Mouse (Mus musculus): ENCODE measurements at regions not wholly inside any gene's neighbourhood (a gene's known extent, or its start where the extent isn't known, plus 50 kb on each side); places are given as distances from the start of the nearest gene placed in this dataset.

DNA sequence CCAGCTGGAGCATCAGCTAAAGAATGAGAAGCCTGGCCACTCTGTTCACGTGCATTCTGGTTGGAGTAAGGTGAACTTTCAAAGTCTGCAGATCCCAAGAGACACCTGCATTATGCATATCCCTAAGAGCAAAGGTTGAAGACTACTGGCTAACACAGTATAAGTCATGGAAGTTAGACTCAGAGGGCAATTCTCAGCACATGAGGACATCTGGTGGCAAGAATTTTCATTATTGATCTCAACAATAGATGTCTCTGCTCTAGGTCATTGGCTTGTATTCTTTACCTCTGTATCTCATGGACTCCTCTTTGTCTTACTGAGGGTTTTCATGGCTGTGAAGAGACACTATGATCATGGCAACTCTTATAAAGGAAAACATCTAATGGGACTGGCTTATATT, 151.9 kb upstream of the Adamts16 start:
- H3K27ac ChIP-seq (ENCODE audit: low read depth, low read length): no peak overlapping the region
- H3K9me3 ChIP-seq (ENCODE audit: low read length): no peaks in the 10 kb centered on the region
- H3K36me3 ChIP-seq (ENCODE audit: insufficient read depth): no peaks in the 10 kb centered on the region
- no peak for TF ChIP-seq CTCF (IDR thresholded peaks at IDR 0.05; ENCODE audit: low read depth)
- no peak for ATAC-seq
- no peaks in the 10 kb centered on the region for H3K4me1 ChIP-seq (ENCODE audit: insufficient read depth)
- WGBS: 60% methylated on average over 1 of the region's 1 CpGs
- DNase-seq: no peak
- no peak overlapping the region for H3K4me3 ChIP-seq (ENCODE audit: low read depth, low read length)
- H3K27me3 ChIP-seq (ENCODE audit: insufficient read depth, low read length): no peaks in the 10 kb centered on the region
- no peak overlapping the region for H3K4me2 ChIP-seq (ENCODE audit: low read depth)
- H3K9ac ChIP-seq: no peak overlapping the region

- no peak for TF ChIP-seq CTCF (IDR thresholded peaks at IDR 0.05; ENCODE audit: low read depth)
- H3K4me2 ChIP-seq (ENCODE audit: low read depth): no peak overlapping the region
- no peaks in the 10 kb centered on the region for H3K36me3 ChIP-seq (ENCODE audit: insufficient read depth)
- DNase-seq (no peak), ATAC-seq (no peak)
- no peak overlapping the region for H3K4me3 ChIP-seq (ENCODE audit: low read depth, low read length)
- no peak overlapping the region for H3K27ac ChIP-seq (ENCODE audit: low read depth, low read length)
- WGBS: 88% methylated on average over 10 of the region's 10 CpGs
- no peaks in the 10 kb centered on the region for H3K9me3 ChIP-seq (ENCODE audit: low read length)
- no peak overlapping the region for H3K9ac ChIP-seq
- no peaks in the 10 kb centered on the region for H3K4me1 ChIP-seq (ENCODE audit: insufficient read depth)
- H3K27me3 ChIP-seq (ENCODE audit: insufficient read depth, low read length): no peaks in the 10 kb centered on the region
Measured at GRCm38 (mm10) chr13:70989999-70990645, 148.5 kb upstream of the Adamts16 start.

DNA sequence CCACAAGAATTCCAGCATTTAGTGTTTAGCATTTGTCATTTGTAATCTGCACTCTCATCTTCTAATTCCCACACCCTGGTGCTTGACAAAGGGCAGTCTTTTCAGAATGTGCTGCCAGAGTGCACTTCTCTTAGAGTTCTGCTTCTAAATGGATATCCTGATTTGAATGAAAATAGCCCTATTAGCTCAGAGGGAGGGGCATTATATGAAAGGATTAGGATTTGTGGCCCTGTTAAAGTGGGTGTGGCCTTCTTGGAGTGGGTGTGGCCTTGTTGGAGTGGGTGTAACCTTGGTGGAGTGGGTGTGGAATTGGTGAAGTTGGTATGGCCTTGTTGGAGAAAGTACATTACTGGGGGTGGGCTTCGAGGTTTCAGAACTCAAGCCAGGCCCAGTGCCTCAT, 137.7 kb upstream of the Adamts16 start:
- DNase-seq (no peak), ATAC-seq (no peak)
- H3K4me2 ChIP-seq (ENCODE audit: low read depth): no peak overlapping the region
- no peak for TF ChIP-seq CTCF (IDR thresholded peaks at IDR 0.05; ENCODE audit: low read depth)
- WGBS: 73% methylated on average over 1 of the region's 1 CpGs
- no peaks in the 10 kb centered on the region for H3K9me3 ChIP-seq (ENCODE audit: low read length)
- no peak overlapping the region for H3K4me3 ChIP-seq (ENCODE audit: low read depth, low read length)
- H3K27me3 ChIP-seq (ENCODE audit: insufficient read depth, low read length): no peaks in the 10 kb centered on the region
- no peak overlapping the region for H3K9ac ChIP-seq
- no peak overlapping the region for H3K27ac ChIP-seq (ENCODE audit: low read depth, low read length)
- H3K4me1 ChIP-seq (ENCODE audit: insufficient read depth): no peaks in the 10 kb centered on the region
- no peaks in the 10 kb centered on the region for H3K36me3 ChIP-seq (ENCODE audit: insufficient read depth)

DNA sequence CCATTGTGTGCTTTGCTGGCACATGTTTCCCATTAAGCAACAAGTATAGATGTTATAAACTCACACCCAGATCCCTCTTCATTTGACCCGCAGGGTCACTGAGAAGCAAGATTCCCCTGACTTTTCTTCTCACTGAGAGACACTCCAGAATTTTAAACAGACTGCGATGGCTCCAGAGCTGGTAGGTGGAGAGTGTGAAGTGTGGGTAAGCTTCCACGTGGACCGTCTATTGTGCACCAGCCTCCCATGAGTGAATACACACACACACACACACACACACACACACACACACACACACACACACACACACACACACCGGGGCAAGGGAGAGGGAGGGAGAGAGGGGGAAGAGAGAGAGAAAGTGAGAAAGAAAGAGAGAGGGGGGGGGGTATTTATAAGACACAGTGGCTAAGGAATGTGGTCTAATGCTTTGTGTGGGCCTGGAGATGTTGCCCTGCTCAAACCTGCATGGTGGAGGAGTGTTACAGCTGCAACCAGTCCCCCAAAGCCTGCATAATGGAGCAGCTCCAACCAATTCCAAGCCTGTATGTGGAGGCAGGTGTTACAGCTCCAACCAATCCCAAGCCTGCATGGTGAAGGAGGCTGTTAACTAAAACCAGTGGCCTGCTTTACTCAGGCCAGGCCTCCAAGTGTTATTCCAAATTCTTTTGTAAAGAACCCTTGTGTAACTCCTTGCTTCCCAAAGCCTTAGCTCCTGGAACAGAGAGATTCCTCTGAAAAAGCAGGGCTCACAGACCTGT, 137.1 kb upstream of the Adamts16 start:
- Histone ChIP-seq H3K4me3 (ENCODE audit: low read depth, low read length) (no peak overlapping the region), H3K36me3 (ENCODE audit: insufficient read depth) (no peaks in the 10 kb centered on the region), H3K9ac (no peak overlapping the region), H3K27me3 (ENCODE audit: insufficient read depth, low read length) (no peaks in the 10 kb centered on the region), H3K27ac (ENCODE audit: low read depth, low read length) (no peak overlapping the region), H3K4me2 (ENCODE audit: low read depth) (no peak overlapping the region), H3K9me3 (ENCODE audit: low read length) (no peaks in the 10 kb centered on the region), H3K4me1 (ENCODE audit: insufficient read depth) (no peaks in the 10 kb centered on the region)
- 72% methylated on average over 4 of the region's 5 CpGs for WGBS
- no peak for TF ChIP-seq CTCF (IDR thresholded peaks at IDR 0.05; ENCODE audit: low read depth)
- DNase-seq: no peak
- ATAC-seq: peak; percentile 75

DNA sequence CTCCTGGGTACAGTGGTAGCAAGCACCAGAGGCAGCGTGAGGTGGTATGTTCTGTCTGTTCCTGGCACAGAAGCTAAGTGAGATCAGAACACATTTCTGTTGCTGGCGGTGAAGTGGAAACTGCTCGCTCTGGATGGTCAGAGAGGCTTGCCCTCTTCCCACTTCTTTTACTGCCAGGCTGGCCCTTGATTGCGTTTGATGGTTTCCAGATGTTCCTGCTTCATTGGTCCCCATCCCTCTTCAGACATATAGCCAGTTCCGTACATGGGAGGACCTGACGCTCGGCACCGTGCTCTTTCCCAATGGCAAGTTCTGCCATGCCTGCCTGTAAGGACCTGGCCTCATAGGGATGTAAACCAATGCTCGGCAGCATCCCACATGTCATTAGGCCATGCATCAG, 128.0 kb upstream of the Adamts16 start:
- Histone ChIP-seq H3K27me3 (ENCODE audit: insufficient read depth, low read length) (no peaks in the 10 kb centered on the region), H3K36me3 (ENCODE audit: insufficient read depth) (no peaks in the 10 kb centered on the region), H3K4me3 (ENCODE audit: low read depth, low read length) (no peak overlapping the region), H3K4me1 (ENCODE audit: insufficient read depth) (no peaks in the 10 kb centered on the region), H3K27ac (ENCODE audit: low read depth, low read length) (no peak overlapping the region), H3K9me3 (ENCODE audit: low read length) (no peaks in the 10 kb centered on the region), H3K9ac (no peak overlapping the region), H3K4me2 (ENCODE audit: low read depth) (no peak overlapping the region)
- no peak for DNase-seq
- no peak for ATAC-seq
- TF ChIP-seq CTCF (IDR thresholded peaks at IDR 0.05; ENCODE audit: low read depth): no peak
- WGBS: 95% methylated on average over 9 of the region's 9 CpGs

DNA sequence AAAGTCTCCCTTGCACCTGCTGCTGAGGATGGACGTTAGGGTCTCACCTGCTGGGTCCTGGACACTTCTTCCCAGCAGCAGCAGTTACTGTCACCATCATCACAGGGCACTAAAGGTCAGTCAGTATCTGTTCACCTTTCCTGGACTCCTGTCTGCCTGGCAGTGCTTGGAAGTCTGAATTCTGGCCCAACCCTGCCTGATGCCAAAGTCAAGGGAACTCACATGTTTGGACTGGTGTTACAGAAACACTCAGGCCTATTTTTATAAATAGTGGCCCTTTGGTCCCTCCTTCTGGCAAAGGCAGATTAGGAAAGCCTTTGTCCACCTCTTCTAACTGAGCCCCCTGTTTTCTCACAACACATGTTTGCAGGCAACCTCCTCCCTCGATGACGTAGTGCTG, 126.2 kb upstream of the Adamts16 start:
- ATAC-seq (no peak), DNase-seq (no peak)
- H3K4me2 ChIP-seq (ENCODE audit: low read depth): no peak overlapping the region
- H3K4me1 ChIP-seq (ENCODE audit: insufficient read depth): no peaks in the 10 kb centered on the region
- H3K27ac ChIP-seq (ENCODE audit: low read depth, low read length): no peak overlapping the region
- H3K9ac ChIP-seq: no peak overlapping the region
- no peaks in the 10 kb centered on the region for H3K36me3 ChIP-seq (ENCODE audit: insufficient read depth)
- WGBS: 79% methylated on average over 3 of the region's 3 CpGs
- H3K9me3 ChIP-seq (ENCODE audit: low read length): no peaks in the 10 kb centered on the region
- H3K4me3 ChIP-seq (ENCODE audit: low read depth, low read length): no peak overlapping the region
- H3K27me3 ChIP-seq (ENCODE audit: insufficient read depth, low read length): no peaks in the 10 kb centered on the region
- TF ChIP-seq CTCF (IDR thresholded peaks at IDR 0.05; ENCODE audit: low read depth): no peak

GRCm38 (mm10) chr13:70963384-70963783, 121.8 kb upstream of the Adamts16 start:
- ATAC-seq (no peak), DNase-seq (no peak)
- no peak overlapping the region for H3K4me3 ChIP-seq (ENCODE audit: low read depth, low read length)
- peak; percentile 36 for TF ChIP-seq CTCF (IDR thresholded peaks at IDR 0.05; ENCODE audit: low read depth)
- H3K4me1 ChIP-seq (ENCODE audit: insufficient read depth): no peaks in the 10 kb centered on the region
- H3K9me3 ChIP-seq (ENCODE audit: low read length): no peaks in the 10 kb centered on the region
- no peaks in the 10 kb centered on the region for H3K27me3 ChIP-seq (ENCODE audit: insufficient read depth, low read length)
- WGBS: 74% methylated on average over 2 of the region's 2 CpGs
- no peaks in the 10 kb centered on the region for H3K36me3 ChIP-seq (ENCODE audit: insufficient read depth)
- H3K27ac ChIP-seq (ENCODE audit: low read depth, low read length): no peak overlapping the region
- H3K4me2 ChIP-seq (ENCODE audit: low read depth): no peak overlapping the region
- no peak overlapping the region for H3K9ac ChIP-seq
